Mouse (Mus musculus): ENCODE results near the gene Mfrp. TPM values are rescaled to one million over a fixed set of nuclear protein-coding genes. Genes with fewer than 3 reads are reported as not detected.

Mfrp gene
- polyA plus RNA-seq (2015; fragmentation: Nextera tagmentation; extraction: Ambion mirVana) = not detected in 2 replicates

DNA sequence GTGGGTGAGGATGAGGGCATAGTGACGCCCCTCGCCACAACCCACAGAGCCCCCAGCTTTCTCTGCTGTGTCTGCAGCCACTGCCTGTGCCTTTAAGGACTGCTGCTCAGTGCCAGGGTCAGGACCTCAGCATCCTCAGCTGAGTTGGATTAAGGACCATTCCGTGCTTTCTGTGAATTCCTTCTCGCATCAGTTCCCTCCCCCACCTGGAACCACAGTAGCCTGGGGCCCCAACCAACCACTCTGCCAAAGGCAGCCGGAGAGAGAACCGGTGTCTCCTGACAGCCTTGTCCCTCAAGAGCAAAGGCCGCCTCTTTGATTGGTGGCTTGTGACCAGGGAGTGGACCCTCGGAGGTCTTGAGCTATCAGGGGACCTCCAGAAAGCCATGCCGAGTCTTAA, at the start of gene Mfrp:
TSS of gene Mfrp (plus strand) at position 240 of the 400 bp plus-strand sequence.
- H3K4me3 ChIP-seq (replicated peaks) = no peak within 1 kb of the TSS
- 79% methylated on average over 9 of the region's 9 CpGs for WGBS (ENCODE audit: insufficient replicate concordance)
- no peak for DNase-seq
- no peak within 1 kb of the TSS for H3K4me2 ChIP-seq
- H3K36me3 ChIP-seq = peaks cover 26% of the 10 kb centered on the region
- H3K9ac ChIP-seq = no peak within 1 kb of the TSS
- no peaks in the 10 kb centered on the region for H3K27me3 ChIP-seq
- H3K4me1 ChIP-seq (replicated peaks) = peaks cover under 1% of the 10 kb centered on the region; the same call in 1 of the 2 replicates
- H3K27ac ChIP-seq = no peak within 1 kb of the TSS
- ATAC-seq (ENCODE audit: low read depth) = no peak
- no peaks in the 10 kb centered on the region for H3K9me3 ChIP-seq (replicated peaks)

DNA sequence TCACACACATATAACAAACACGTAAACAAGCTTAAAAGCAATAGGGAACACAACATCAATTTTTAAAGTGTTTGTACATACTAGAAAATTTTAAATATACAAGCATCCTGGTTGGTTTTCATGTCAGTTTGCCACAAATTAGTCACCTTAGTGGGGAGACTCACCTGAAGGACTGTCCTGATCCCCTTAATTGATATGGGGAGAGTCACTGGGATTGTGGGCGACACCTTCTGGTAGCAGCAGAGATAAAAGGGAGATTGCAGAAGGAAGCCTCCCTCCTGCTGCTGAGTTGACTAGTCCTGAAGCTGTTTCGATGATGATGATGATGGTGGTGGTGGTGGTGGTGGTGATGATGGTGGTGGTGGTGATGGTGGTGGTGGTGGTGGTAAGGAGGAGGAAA, 48.7 kb upstream of the Mfrp start:
- Histone ChIP-seq H3K4me2 (no peak overlapping the region), H3K27ac (no peak overlapping the region), H3K4me1 (replicated peaks) (no peaks in the 10 kb centered on the region), H3K36me3 (no peaks in the 10 kb centered on the region), H3K9me3 (replicated peaks) (no peaks in the 10 kb centered on the region), H3K27me3 (0 out of 2 replicates have a peak, but pooled peaks cover 7% of the 10 kb centered on the region), H3K9ac (no peak overlapping the region), H3K4me3 (replicated peaks) (no peak overlapping the region)
- ATAC-seq (ENCODE audit: low read depth) = no peak
- 50% methylated on average over 3 of the region's 3 CpGs for WGBS (ENCODE audit: insufficient replicate concordance)
- DNase-seq = no peak

DNA sequence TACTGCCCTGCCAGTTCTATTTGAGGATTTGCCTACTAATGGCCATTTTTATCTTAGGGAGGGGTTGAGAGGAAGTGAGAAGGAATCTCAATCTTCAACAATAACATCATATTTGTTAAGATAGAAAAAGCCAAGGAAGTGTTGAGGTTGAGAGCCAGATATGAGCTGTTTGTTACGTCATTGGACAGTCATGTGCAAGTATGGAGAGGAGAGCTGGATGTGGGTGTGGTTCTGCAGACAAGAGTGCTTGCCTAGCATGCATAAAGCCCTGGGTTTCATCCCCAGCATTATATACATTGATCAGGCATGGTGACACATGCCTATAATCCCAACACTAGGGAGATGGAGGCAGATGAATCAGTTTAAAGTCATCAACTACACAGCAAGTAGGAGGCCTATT, 47.6 kb upstream of the Mfrp start:
- Histone ChIP-seq H3K4me1 (replicated peaks) (no peaks in the 10 kb centered on the region), H3K9me3 (replicated peaks) (no peaks in the 10 kb centered on the region), H3K27me3 (no peaks in the 10 kb centered on the region), H3K4me2 (no peak overlapping the region), H3K4me3 (replicated peaks) (no peak overlapping the region), H3K36me3 (no peaks in the 10 kb centered on the region), H3K27ac (no peak overlapping the region), H3K9ac (no peak overlapping the region)
- WGBS (ENCODE audit: insufficient replicate concordance) = 34% methylated on average over 1 of the region's 1 CpGs
- ATAC-seq (ENCODE audit: low read depth) (no peak), DNase-seq (no peak)

DNA sequence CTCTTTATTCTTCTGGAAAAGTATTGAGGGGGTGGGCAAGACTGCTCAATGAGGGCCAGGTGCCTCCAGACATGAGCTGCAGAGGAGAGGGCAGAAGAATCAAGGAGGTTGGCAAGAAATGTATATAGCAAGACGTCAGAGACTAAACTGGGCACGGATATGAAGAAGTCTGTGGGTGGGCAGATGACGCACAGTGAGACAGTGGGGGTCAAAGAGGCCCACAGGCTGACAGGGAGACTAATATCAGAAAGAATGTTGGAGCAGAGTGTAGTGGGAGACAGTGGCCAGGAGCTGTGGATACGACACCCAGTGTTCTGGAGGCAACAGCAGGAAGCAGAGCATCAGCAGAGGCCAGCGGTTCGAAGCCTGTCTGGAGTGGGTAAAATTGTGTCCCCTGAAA, 42.9 kb upstream of the Mfrp start:
- H3K4me2 ChIP-seq = no peak overlapping the region
- H3K9ac ChIP-seq = no peak overlapping the region
- H3K4me1 ChIP-seq (replicated peaks) = no peaks in the 10 kb centered on the region
- H3K9me3 ChIP-seq (replicated peaks) = no peaks in the 10 kb centered on the region
- 66% methylated on average over 6 of the region's 6 CpGs for WGBS (ENCODE audit: insufficient replicate concordance)
- H3K27ac ChIP-seq = no peak overlapping the region
- H3K27me3 ChIP-seq = peaks cover 6% of the 10 kb centered on the region; the same call in 1 of the 2 replicates
- no peak for ATAC-seq (ENCODE audit: low read depth)
- DNase-seq = no peak
- no peak overlapping the region for H3K4me3 ChIP-seq (replicated peaks)
- H3K36me3 ChIP-seq = no peaks in the 10 kb centered on the region

DNA sequence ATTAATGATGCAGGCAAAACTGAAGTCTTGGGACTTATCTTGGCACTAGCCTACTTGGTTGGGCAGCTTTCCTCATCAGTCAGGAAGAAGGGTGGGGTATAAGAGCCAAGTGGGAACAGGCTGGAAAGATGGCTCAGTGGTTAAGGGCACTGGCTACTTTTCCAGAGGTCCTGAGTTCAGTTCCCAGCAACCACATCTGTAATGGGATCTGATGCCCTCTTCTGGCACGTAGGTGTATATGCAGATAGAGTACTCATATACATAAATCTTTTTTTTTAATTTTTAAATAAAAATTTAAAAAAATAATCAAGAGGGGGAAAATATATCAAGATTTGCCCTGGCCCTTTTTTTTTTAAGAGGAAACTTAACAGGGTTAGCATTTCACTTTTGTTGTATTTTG, 36.4 kb upstream of the Mfrp start:
- H3K9ac ChIP-seq = no peak overlapping the region
- ATAC-seq (ENCODE audit: low read depth) (no peak), DNase-seq (no peak)
- peaks cover 9% of the 10 kb centered on the region for H3K27me3 ChIP-seq
- no peak overlapping the region for H3K4me3 ChIP-seq (replicated peaks)
- H3K36me3 ChIP-seq = no peaks in the 10 kb centered on the region
- H3K4me2 ChIP-seq = no peak overlapping the region
- WGBS (ENCODE audit: insufficient replicate concordance) = 29% methylated on average over 1 of the region's 1 CpGs
- peaks cover 25% of the 10 kb centered on the region for H3K4me1 ChIP-seq (replicated peaks)
- no peaks in the 10 kb centered on the region for H3K9me3 ChIP-seq (replicated peaks)
- no peak overlapping the region for H3K27ac ChIP-seq

DNA sequence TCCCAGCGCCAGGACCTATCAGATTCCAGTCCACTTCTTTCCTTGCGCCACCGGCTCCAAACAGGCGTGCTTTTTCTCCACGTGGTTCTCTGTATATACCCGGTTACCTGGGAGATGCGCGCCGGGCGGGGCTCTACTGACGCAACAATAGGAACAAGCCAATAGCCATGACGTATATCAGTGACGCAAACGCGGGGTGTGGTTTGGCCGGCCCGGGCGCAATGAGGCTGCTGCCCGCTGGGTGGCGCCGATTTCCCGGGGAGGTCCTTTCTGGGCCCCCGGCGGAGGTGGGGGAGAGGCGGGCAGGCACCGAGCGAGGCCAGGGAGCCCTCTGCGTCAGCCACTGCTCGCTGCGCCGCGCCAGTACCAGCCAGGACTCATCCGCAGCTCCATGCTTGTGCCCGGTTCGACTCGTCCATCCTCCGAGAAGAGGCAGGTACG, 34.7 kb upstream of the Mfrp start, which contains the start of gene Usp2:
TSS of gene Usp2 (plus strand) at position 237 of the 441 bp plus-strand sequence.
- Histone ChIP-seq H3K27ac (peak within 1 kb of the TSS; percentile 23; the same call in 1 of the 2 replicates), H3K36me3 (no peaks in the 10 kb centered on the region), H3K4me1 (replicated peaks) (peaks cover 25% of the 10 kb centered on the region), H3K9ac (peak within 1 kb of the TSS; percentile 68), H3K4me3 (replicated peaks) (peak within 1 kb of the TSS; percentile 59), H3K9me3 (replicated peaks) (no peaks in the 10 kb centered on the region), H3K27me3 (peaks cover 19% of the 10 kb centered on the region), H3K4me2 (peak within 1 kb of the TSS; percentile 88)
- WGBS (ENCODE audit: insufficient replicate concordance) = under 1% methylated on average over 38 of the region's 38 CpGs
- ATAC-seq (ENCODE audit: low read depth) = peak; percentile 91
- DNase-seq = peak; percentile 95

DNA sequence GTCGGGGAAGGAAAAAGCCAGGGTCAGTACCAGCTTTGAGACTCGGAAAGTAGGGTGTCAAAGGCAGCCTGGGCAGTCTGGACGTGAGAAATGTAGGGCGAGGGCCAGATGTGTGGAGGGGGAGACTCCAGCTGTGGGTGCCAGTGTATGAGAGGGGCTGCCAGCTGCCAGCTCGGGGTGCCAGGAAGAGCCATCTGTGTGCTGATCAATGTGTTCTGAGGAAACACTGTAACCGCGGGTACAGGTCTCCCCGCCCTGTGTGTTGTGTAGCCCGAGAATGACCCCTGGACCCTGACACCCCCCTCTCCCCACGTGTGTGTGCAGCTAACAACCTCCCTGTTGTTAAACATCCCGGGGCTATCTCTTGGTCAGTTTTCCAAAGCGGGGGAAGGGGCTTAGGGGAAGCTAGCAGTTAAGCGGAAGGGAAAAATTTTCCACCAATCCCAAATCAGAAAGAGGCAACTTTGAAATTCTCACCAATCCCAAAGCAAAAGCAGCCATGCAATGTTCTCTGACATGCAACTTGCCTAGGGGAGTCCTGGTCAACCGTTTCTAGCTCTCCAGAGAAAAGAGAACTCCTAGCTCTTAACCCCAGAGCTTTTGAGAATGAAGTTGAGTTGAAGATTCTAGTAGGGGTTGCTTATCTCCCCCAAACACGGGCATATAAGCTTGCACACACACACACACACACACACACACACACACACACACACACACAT, 34.1 kb upstream of the Mfrp start:
- Histone ChIP-seq H3K27ac (peak overlapping the region; percentile 23; the same call in 1 of the 2 replicates), H3K4me1 (replicated peaks) (peaks cover 25% of the 10 kb centered on the region), H3K9me3 (replicated peaks) (no peaks in the 10 kb centered on the region), H3K36me3 (no peaks in the 10 kb centered on the region), H3K4me2 (peak overlapping the region; percentile 88), H3K4me3 (replicated peaks) (peak overlapping the region; percentile 59), H3K27me3 (peaks cover 25% of the 10 kb centered on the region), H3K9ac (peak overlapping the region; percentile 68)
- peak; percentile 35; the same call in 1 of the 2 replicates for ATAC-seq (ENCODE audit: low read depth)
- 5% methylated on average over 15 of the region's 15 CpGs for WGBS (ENCODE audit: insufficient replicate concordance)
- DNase-seq = no peak

DNA sequence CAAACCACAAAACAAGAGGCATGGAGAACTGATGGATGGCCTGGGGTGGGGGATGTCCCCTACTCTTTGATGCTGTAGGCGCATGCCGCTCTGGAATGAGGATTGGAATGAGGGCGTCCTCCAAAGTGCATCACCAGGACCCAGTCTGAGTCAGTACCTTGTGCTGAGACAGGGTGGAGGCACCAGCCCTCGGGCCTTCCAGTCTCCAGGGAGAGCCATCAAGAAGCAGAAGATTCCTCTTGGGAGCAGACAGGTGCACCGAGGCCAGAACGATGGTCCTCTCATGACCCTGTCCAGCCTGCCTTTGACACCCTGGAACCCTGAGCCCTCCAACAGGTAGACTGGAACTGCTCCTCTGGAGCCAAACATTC, 33.6 kb upstream of the Mfrp start:
- Histone ChIP-seq H3K4me2 (no peak overlapping the region; the same call in 1 of the 2 replicates), H3K27me3 (peaks cover 29% of the 10 kb centered on the region), H3K4me3 (replicated peaks) (no peak overlapping the region), H3K9ac (no peak overlapping the region), H3K36me3 (no peaks in the 10 kb centered on the region), H3K9me3 (replicated peaks) (no peaks in the 10 kb centered on the region), H3K4me1 (replicated peaks) (peaks cover 25% of the 10 kb centered on the region), H3K27ac (no peak overlapping the region; the same call in 1 of the 2 replicates)
- WGBS (ENCODE audit: insufficient replicate concordance) = 68% methylated on average over 6 of the region's 6 CpGs
- ATAC-seq (ENCODE audit: low read depth) (no peak), DNase-seq (no peak)

DNA sequence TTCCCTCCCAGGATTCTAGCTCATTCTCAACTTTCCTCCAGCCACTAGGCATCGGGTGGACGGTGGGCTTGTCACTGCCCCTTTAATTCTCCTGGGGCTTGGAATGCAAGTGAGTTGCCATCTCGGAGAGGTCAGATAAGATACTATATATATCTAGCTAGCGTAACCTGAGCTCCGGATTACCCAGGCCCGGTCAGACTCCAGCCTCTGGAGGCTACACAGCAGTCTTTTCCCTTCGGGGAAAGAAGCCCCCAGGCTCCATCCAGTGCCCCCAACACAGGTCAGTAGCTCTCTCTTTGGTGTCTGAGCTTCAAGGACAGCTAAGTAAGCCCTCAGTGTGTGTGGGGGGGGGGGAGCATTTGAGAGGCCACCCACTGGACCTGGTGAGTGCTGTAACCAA, 32.3 kb upstream of the Mfrp start:
- no peak overlapping the region for H3K27ac ChIP-seq
- H3K27me3 ChIP-seq = peaks cover 27% of the 10 kb centered on the region
- no peak overlapping the region for H3K4me2 ChIP-seq
- no peaks in the 10 kb centered on the region for H3K9me3 ChIP-seq (replicated peaks)
- no peak for DNase-seq
- H3K9ac ChIP-seq = no peak overlapping the region
- no peak overlapping the region for H3K4me3 ChIP-seq (replicated peaks)
- H3K36me3 ChIP-seq = no peaks in the 10 kb centered on the region
- H3K4me1 ChIP-seq (replicated peaks) = peaks cover 25% of the 10 kb centered on the region
- ATAC-seq (ENCODE audit: low read depth) = no peak
- 24% methylated on average over 7 of the region's 7 CpGs for WGBS (ENCODE audit: insufficient replicate concordance)

DNA sequence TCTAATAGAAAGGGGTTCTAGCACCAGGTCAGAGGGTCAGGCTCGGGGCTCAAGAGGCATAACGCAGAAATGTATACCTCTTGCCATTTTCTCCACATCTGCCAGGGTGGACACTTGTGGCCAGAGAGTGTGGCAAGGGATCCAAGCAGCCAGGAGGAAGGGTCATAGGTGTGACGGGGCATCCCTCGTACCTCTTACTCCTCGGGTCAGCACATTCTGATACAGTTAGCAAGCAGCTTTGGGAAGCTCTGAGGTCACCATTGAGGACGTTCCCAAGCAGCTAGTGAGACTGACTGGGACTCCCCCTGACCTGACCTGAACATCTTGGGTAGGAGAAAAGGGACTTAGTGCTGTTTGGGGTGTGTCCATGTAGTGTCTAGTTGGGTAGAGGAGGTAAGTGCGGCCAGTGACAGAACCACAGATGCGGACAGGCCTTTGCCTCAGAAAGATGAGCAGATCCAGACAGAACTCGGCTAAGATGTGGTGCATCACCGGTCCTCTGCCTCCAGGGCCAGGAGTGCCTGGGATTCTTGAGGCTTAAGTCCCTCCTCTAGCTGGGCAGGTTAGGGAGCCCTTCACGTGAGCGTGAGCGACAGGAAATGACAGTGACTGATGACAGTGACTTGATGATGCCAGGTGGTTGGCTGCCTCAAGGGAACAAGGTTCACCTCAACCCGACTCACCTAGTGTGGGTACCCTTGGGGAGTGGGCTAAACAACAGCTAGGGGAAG, 31.3 kb upstream of the Mfrp start:
- no peak overlapping the region for H3K9ac ChIP-seq
- H3K9me3 ChIP-seq (replicated peaks) = no peaks in the 10 kb centered on the region
- H3K4me3 ChIP-seq (replicated peaks) = no peak overlapping the region
- H3K4me2 ChIP-seq = no peak overlapping the region
- H3K27me3 ChIP-seq = peaks cover 27% of the 10 kb centered on the region
- 59% methylated on average over 14 of the region's 14 CpGs for WGBS (ENCODE audit: insufficient replicate concordance)
- DNase-seq = no peak
- no peak overlapping the region for H3K27ac ChIP-seq
- no peak for ATAC-seq (ENCODE audit: low read depth)
- no peaks in the 10 kb centered on the region for H3K36me3 ChIP-seq
- peaks cover 22% of the 10 kb centered on the region for H3K4me1 ChIP-seq (replicated peaks)

DNA sequence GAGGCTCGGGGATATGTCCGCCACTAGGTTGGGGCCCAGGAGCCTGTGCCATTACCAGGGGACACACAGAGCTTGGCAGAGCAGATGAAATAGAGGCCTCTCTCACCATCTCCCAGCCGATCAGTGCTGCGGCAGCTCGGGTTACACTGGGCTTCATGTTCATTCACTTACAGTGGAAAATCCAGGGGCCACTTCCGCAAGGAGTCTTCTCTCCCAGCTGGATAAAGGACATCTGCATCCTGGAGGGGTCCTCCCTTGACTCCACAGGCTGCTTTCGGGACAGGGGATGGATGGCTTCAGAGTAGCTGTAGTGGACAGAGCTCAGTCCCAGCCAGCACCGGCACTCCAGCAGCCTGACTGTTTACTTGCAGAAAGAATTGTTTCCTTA, 30.7 kb upstream of the Mfrp start:
- WGBS (ENCODE audit: insufficient replicate concordance) = 56% methylated on average over 8 of the region's 8 CpGs
- no peak overlapping the region for H3K9ac ChIP-seq
- ATAC-seq (ENCODE audit: low read depth) = no peak

More for the DNA sequence above, 30.7 kb upstream of the Mfrp start:
- no peak overlapping the region for H3K4me3 ChIP-seq (replicated peaks)
- no peaks in the 10 kb centered on the region for H3K9me3 ChIP-seq (replicated peaks)
- H3K36me3 ChIP-seq = no peaks in the 10 kb centered on the region
- H3K4me2 ChIP-seq = no peak overlapping the region
- H3K4me1 ChIP-seq (replicated peaks) = peaks cover 22% of the 10 kb centered on the region
- no peak for DNase-seq
- H3K27ac ChIP-seq = no peak overlapping the region
- peaks cover 27% of the 10 kb centered on the region for H3K27me3 ChIP-seq
